Mouse (Mus musculus): Measurements from ENCODE around the gene Sele.
"Not testable (repeated sequence)": the region's sequence is repeated elsewhere in the genome, so short reads cannot be mapped to it uniquely, and the experiment has no call there.

Gene Sele

DNA sequence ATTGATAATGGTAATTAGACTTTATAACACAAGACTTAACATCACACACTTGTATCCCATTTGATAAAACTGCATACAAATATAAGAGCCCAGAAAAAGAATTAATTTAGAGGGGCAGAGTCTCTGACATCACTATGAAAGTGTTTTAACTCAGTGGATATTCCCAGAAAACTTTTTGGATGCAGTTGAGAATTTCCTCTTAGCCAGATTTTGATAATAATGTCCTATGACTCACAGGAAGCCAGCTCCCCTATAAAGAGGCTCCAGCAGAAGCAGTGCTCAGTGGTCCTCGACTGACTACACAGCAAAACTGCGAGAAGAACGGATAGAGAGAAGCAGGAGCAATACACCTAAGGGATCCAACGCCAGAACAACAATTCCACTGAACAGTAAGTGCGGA is at the start of gene Sele:
Gene Sele (plus strand): TSS at position 301 of the 400 bp plus-strand sequence.
- DNase-seq (ENCODE audit: low read depth, low spot score), result no peak

DNA sequence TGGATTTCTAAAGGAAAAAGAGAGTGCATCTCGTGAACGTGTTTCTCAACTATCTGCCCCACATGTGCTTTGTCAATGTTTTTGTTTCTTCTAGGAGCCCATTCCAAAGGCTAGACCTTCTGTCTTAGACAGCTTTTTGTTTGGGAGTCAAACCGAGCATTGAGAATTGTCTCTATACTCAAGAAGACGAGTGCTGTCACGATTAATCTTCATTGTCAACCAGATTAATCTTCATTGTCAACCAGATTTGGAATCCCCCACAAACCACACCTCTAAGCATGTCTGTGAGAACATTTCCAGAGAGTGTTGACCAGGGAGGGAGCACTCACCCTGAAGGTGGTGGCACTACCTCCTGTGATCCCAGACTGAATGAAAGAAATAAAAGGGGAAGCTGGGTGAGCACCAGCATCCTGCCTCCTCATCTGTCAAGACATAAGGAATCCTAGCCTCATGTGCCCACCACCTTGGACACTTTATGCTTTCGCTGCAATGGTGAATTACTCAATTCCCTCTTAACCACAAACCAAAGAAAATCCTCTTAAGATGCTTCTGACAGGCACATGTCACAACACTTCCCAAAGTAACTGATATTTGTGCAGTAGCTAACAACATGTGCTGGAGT is 46.1 kb upstream of the Sele start:
- DNase-seq (ENCODE audit: low read depth, low spot score), result no peak

DNA sequence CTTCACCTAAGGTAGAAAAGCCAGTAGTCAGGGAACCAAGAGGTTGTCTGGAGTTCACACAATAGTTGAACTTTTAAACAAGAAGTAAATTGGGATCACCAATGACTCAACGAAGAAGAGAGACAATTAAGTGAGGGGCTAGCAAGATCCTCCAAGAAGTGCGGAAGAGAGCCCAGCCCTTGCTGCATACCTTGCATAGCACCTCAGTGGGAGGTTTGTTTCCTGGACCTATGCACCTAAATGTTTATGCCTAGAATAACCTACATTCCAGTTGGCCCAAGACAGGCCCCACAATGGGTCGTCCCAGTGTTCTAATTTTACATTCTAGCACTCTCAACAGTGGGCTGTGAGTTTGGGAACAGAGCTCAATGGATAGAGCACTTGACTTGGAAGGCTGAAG is 43.7 kb upstream of the Sele start:
- DNase-seq (ENCODE audit: low read depth, low spot score), result no peak

DNA sequence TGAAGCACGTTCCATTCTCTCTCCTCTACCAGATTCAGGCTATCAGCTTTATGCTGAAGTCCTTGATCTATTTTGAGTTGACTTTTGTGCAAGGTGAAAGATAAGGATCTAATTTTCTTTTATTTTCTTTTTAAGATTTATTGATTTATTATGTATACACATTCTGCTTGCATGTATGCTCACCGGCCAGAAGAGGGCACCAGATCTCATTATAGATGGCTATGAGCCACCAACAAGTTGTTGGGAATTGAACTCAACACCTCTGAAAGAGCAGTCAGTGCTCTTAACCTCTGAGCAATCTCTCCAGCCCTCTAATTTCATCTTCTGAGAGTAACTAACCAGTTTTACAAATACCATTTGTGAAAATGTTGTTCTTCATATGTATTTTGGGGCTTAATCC is 38.8 kb upstream of the Sele start:
- DNase-seq (ENCODE audit: low read depth, low spot score), result no peak

DNA sequence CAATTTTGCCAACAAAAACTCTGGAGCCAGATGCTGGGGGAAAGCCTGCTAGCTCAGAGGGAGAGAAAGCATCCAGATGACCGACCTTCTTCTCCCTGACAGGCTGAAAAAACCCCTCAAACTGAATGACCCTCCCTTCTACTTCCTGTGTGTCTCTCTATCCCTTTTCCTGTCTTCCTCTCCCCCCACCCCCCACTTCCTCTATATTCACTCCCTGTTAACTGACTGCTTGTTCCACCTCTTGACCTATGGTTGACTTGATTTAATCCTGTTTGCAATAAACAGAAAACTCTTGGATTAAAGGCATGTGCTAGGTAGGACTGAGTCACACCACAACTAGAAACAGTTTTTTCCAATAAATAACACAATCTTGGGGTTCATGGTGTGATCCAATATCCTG is 33.4 kb upstream of the Sele start:
- no peak for DNase-seq (ENCODE audit: low read depth, low spot score)

DNA sequence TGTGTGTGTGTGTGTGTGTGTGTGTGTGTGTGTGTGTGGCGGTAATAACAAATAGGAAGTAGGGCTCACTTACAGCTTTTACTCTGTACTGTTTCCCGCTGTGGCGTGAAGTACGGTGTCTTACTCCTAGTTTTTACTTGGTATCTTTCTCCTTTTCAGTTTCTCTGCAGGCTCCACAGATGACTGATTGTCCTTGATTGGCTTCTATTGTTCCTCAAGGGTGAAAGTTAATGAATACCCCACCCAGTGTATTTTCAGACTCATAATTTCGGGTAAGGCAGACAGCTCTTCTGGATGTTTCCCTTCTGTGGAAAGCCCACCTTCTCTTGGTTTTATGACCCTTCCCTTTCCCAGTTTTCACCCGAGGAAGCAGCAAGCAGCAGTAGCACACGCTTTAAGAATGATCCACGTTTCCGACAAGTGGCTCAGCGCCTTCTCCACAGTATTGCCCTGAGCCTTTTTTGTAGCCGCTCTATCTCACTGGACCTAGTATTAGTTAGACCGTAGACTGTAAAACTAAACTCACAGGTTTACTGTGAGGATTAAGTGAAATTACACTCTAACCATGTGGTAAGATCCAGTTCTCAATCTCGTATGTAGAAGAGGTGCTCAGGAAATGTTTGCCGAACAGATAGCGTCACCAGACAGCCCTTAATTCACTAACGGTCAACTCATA is 29.7 kb upstream of the Sele start:
- DNase-seq (ENCODE audit: low read depth, low spot score), result no peak

DNA sequence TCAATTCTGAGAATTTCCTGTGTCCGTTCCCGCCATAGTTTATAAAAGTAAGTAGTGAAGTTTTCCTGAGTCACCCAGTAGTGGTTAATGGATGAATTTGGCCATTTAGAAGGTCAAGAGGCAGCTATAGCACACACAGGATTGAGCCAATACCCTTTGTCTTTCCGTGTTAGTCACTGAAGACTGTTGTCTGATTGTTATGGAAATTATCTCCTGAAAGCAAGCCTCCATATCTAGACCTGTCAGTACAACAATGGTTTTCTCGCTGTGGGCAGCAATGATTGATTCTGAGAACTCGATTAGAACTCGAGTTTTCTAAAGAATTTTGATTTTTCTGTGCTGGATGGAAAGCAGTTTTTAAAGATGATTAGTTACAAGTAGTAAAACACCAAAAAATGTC is 28.2 kb upstream of the Sele start:
- no peak for DNase-seq (ENCODE audit: low read depth, low spot score)

DNA sequence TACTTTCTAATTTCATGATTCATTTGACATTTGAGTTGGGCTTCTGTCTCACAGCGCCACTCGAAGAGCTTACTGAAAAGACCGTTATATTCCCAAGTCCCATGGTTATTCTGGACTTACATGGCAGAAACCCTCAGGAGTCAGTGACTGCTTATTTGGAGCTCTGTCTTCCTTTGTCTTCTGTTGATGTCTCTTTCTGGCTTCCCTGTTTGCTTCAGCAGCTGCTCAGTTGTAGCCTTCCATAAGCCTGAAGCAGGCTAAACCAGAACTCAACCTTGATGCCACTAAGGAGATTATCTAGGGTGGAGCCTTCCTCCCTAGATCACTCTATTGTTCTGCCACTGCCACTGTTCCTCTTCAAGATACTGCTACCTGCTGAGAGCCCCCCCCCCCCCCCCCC is 27.3 kb upstream of the Sele start:
- DNase-seq (ENCODE audit: low read depth, low spot score), result not testable (repeated sequence)

DNA sequence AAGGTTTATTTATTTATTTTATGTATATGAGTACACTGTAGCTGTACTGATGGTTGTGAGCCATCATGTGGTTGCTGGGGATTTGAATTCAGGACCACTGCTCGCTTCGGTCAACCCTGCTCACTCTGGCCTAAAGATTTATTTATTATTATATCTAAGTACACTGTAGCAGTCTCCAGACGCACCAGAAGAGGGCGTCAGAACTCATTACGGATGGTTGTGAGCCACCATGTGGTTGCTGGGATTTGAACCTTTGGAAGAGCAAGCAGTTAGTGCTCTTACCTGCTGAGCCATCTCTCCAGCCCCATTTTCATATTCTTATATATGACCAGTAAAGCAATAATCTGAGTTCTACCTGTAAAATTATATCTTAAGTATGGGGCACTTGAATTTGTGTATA is 25.9 kb upstream of the Sele start:
- not testable (repeated sequence) for DNase-seq (ENCODE audit: low read depth, low spot score)

DNA sequence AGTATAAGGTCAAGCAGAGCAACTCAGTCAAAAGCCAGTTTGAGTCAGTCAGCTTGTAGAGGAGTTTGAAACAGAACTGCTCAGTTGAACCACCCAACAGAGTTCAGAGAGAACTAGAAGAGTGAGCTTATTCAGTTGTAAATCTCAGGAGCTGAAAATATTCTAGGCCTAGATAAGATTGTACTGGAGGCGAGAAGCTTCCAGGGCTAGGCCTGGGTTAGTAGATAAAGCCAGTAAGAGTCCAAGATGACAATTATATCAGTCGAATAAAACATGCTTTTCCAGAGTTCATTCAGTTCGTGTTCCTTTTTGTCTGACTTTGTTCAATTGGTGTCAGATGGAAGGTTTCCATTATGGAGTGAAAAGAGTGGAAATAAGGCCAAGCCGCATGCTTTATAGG is 22.3 kb upstream of the Sele start:
- DNase-seq (ENCODE audit: low read depth, low spot score), result no peak

DNA sequence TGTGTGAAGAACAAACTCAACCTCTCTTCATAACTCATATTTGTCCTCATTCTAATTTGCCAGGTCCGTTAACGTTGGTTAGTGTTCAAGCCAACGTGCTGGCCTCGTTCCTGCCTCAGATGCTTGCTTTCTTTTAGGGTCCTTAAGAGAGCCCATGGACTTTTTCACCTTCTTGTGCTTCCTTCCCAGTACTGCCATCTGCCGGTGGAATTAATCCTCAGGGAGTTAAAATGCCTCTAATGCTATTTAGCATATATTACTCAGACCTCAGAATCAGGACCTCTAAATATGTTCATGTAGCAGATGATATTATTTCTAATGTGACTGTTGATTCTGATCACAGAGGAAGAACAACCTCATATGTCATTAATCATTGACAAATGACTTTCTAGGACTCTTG is 20.6 kb upstream of the Sele start:
- DNase-seq (ENCODE audit: low read depth, low spot score), result no peak

DNA sequence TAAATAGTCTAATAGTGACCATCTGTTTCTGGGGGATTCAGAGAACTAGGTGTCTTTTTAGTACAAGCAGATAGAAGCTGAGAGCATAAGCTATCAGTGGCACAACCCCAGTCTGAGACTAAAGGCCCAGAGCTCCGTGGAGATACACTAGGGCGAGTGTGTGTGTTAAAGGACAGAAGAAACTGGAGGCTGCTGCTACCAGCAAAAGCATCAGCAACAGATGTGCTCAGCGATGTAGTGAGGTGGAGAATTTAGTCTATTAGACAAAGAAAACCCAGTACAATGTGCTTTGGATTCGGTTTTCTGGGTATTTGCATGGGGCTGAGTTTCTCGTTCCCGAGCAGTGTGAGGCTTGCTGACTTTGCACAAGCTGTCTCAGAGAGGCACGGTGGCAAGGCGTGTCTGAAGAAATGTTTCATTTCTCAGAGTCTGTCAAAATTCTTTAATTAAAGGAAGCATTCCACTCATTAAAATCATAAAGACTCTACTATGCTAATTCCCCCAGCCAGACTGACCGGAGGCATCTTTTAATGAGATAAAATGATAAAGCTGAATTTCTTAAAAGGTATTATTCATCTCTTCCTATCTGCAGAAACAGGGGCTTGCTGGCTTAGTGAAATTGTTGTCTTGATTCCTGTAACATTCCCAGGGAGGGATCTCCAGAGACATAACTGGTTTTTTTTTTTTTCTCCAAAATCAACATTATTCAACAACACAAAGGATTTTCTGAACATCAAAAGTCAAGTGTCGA is 7.5 kb upstream of the Sele start:
- no peak for DNase-seq (ENCODE audit: low read depth, low spot score)

DNA sequence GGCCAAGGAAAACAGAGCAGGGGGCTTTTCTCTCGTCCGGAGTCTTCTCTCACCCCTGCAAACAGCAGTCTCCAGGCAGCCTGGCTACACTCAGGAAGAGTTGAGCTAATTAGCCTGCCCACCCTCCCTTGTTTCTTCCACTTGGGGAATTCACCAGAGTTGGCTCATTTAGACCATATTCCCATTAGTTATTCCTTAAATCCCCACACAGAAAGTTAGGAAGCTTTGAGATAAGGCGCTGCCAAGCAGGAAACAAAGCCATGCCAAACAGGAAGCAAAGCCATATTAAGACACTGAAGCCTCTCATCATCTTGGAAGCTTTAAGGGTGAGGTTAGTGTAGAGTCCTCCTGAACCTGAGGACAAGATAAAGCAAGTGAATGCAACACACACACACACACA is 4.5 kb upstream of the Sele start:
- DNase-seq (ENCODE audit: low read depth, low spot score), result no peak

DNA sequence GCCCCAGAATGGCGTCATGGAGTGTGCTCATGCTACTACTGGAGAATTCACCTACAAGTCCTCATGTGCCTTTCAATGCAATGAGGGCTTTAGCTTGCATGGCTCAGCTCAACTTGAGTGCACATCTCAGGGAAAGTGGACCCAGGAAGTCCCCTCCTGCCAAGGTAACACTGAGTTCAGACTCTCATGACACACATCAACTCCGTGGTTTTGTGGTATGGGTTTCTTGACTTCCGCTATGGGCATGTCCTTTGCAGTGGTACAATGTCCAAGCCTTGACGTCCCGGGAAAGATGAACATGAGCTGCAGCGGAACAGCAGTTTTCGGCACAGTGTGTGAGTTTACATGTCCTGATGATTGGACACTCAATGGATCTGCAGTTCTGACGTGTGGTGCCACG is 5.5 kb downstream of the Sele start:
- DNase-seq (ENCODE audit: low read depth, low spot score), result no peak

DNA sequence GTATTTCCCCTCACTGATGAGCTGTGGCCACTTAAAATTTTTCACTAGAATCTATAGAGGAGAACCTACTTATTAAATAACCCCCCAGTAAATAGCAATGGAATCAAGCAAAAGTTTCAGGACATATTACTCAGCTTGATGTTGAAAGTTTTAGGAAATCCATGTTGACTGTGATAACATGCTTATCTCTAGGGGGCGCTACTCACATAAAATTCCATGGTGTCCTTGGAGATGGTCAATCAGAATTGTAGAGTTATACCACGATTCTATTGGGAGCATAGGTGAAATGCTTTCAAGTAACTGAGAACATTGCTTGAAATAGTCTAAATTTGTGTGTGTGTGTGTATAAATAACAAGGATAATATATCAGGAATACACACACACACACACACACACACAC is 6.8 kb downstream of the Sele start:
- DNase-seq (ENCODE audit: low read depth, low spot score), result no peak

DNA sequence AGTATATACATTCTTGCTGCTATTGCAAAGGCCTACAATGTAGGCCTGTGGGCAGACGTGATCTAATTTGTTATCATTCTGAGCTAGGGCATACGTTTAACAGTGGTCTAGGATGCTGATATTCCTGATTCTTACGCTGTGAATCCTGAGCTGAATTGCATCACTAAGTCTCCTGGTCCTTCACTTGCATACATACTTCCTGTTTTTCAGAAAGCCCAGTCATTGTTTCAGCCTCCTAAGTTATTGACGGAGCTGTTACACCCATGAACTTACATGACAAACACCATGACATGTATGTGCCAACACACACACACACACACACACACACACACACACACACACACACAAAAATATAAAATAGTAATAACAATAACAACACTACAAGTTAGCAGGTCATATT is 12.0 kb downstream of the Sele start:
- no peak for DNase-seq (ENCODE audit: low read depth, low spot score)

DNA sequence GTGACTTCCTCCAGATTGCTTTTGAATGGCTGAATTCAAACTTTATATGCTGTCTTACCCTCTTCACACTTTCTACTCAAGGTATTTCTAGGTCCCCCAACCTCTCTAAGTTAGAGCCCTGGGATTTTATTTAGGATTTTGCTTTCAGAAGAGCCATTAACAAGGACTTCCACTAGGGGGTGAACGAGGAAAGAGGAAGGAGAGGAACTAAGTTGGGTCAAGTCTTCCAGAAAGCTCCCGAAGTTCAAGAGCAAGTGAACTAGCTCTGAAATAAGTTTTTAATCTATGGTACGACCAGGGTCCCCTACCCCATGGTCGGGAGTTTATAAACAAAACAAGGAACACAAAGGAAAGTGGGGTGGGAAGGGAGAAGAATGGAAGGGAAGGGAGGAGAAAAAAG is 13.2 kb downstream of the Sele start:
- no peak for DNase-seq (ENCODE audit: low read depth, low spot score)

DNA sequence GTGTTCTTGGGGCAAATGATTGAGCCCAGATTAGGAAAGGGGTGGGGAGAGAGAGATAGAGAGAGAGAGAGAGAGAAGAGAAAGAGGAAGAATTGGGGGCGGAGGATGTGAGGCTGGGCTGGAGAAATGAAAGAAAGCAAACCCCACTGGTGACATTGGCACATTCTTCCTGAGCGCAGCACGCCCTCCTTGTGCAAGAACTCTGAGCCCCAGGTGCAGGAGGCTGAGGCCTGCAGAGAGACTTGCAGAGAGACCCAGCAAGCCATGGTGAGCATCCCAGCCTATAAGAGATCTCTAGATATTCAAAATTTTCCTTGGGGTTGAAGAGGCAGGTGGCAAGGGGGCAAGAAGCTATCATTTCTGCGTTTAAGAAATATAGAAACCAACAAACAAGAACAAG is 13.9 kb downstream of the Sele start, which contains the start of gene Sell:
Gene Sell (plus strand): TSS at position 58 of the 400 bp plus-strand sequence.
- no peak for DNase-seq (ENCODE audit: low read depth, low spot score)

DNA sequence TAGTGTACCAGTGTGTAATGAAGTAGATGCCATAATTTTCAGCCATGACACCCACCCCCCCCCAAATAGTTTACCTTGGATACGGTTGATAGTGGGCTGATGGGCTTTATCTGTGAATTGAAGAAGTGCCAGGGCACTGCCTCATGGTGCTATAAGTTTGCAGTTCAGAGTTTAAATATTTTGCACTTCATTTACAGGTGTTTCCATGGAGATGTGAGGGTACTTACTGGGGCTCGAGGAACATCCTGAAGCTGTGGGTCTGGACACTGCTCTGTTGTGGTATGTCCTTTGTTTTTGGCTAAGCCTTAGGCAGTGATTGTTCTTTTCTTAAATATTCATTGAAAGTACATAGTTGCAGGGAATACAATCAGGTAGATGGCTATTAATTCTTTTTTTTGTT is 14.8 kb downstream of the Sele start:
- no peak for DNase-seq (ENCODE audit: low read depth, low spot score)

DNA sequence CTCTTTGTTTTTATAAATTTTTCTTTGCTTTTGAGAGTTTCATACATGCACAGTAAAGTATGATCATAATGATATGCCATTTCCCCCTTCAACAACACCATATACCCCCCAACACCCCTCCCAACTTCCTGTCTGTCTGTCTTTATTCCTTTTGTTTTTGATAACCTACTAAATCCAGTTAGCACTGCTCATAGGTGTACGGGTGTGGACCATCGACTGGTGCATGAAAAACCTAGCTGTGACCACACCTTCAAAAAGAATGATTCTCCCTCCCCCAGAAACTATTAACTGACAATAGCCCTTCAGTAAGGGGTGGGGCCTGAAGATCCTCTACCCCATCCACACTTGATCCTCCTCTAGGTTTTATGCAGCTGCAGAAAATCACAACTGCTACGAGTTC is 15.7 kb downstream of the Sele start:
- DNase-seq (ENCODE audit: low read depth, low spot score), result no peak

DNA sequence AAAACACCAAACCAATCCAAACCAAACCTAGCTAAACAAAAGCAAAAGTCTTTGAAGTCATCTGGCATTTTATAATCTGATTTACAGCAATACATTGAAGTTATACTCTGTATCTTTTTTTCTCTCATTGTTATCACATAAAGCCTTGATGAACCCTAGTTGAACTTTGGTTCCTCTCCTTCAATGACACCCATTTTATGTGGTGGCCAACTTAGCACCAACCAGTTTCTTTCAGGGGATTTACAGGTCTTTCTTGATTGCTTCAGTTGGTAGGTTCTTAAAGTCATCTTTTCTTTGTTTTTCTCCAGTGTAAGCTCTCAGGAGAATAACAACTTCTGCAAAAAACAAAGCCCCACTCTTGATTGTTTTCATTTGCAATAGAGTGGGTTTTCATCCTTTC is 21.2 kb downstream of the Sele start:
- no peak for DNase-seq (ENCODE audit: low read depth, low spot score)

DNA sequence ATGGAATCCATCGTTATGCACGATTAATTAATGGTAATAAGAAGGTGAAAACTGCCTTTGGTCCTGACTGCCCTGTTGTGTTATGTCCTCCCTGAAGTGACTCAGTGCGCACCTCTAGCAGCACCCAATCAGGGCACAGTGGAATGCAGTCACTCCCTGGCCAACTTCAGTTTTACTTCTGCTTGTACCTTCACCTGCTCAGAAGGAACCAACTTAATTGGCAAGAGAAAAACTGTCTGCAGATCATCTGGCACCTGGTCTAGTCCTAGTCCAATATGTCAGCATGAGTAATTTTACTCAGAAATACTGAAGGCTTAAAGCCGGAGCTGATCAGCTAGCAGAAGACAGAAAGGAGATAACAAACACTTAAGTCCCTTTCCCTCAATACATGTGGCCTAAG is 22.4 kb downstream of the Sele start:
- DNase-seq (ENCODE audit: low read depth, low spot score), result no peak

DNA sequence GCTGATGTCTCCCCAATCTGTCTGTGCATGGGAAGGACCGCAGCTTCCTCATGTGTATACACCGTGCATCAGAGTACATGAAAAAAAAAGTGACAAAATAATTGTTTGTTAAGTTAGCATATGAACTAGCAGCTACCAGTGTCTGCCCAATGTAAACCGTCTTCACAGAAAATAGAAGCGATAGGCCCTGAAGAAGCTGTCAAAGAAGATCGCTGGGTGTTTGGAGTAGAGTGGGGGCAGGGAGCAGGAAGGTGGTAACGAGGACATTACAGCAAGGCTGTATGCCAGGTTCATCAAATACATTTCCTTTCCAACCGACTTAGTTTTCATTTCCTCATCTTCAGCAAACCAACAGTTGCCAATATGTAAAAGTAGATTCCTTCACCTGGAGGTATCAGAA is 23.1 kb downstream of the Sele start:
- no peak for DNase-seq (ENCODE audit: low read depth, low spot score)

Measured in retina, adult 2 months (tissue).